Mouse (Mus musculus) bone marrow macrophage, adult 2 months (primary cell): ENCODE results near the gene Fgfr1op.

Source experiments
- CTCF ChIP-seq: IDR thresholded peaks from 2 replicates; pipeline ENCODE4 v1.5.1; 2012; ENCODE audit warnings: low read depth, mild to moderate bottlenecking, low read length, moderate library complexity
- POLR2A ChIP-seq: IDR thresholded peaks from 2 replicates; pipeline ENCODE4 v1.6.1; 2012; ENCODE audit warnings: mild to moderate bottlenecking, low read depth, low read length, borderline replicate concordance

DNA sequence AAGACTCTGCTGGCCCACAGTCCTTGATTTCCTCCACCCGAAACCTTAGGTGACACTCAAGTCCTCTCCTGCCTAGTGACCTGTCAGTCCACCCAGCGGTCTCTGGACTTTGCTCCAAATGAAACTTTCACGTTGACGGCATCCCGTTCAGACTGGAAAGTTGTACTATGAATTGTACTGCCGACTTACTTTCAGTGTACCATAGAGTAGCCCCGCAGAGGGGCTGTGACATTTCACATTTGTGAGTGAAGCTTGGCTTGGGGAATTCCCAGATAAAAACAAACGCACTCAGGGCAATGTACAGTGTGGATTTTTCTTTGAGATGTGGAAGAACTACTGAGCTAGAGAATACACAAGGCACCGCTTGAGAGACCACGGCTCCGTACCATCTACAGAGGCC, 76.9 kb downstream of the Fgfr1op start:
- TF ChIP-seq POLR2A (no peak), CTCF (no peak)
